In the genomic region with DNA sequence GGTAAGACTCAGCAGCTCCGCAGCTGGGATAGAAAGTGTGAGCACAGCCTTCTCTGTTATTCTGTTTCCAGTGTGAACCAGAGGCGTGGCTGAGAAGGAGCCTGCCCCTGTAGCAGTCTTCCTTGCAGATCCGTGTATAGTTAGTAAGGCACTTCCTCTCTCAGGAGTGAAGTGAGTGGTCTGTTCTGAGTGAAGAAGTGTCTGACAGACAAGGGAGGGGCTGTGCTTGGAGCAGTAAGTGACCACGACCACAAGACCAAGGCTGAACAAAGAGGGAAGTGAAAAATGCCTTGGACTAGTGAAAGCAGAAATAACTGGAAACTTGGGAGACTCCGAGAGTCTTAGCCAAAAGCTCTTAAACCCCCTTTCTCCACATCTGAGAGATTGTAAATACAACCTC, we compare ENCODE assay signal across 11 mouse cellular contexts.
DNase-seq lines count a peak whose midpoint lies in the region; ATAC-seq and TF ChIP-seq lines count a peak whose summit lies in the region.
"Had no signal": no experiment of that assay in that cellular context is flagged by ENCODE, and none has a peak within 500 bp of the region (broad histone marks: within the 10 kb centered on the region; RNA-seq: fewer than 3 reads in every experiment).

No protein-coding gene starts in this region.

- peak overlapping the region; percentile 31 for H3K27ac ChIP-seq in heart, adult 2 months
- H3K27ac ChIP-seq in lung, embryonic 14.5 days (ENCODE audit: low read depth), result no peak overlapping the region
- no peak overlapping the region for H3K27ac ChIP-seq in liver, embryonic 13.5 days
- H3K27ac ChIP-seq: forebrain, embryonic 12.5 days had no signal

- peak in 1 of 2 experiments; percentile 45 for DNase-seq in heart, adult 2 months
- DNase-seq in heart, postnatal 4 days, result no peak
- DNase-seq in lung, embryonic 14.5 days, result peak; percentile 19
- DNase-seq in lung, adult 2 months, result no peak
- DNase-seq in liver, embryonic 13.5 days, result peak; percentile 1
- no peak for DNase-seq in spleen, adult 18-20 months
- DNase-seq in right cerebral cortex, postnatal 4 days, result no peak
- DNase-seq: cerebellum, postnatal 36 days had no signal

- no peaks in the 10 kb centered on the region for H3K36me3 ChIP-seq in heart, adult 2 months (ENCODE audit: control insufficient read depth, insufficient read depth, low read length)
- no peaks in the 10 kb centered on the region for H3K36me3 ChIP-seq in lung, embryonic 14.5 days (ENCODE audit: insufficient read depth)
- no peaks in the 10 kb centered on the region for H3K36me3 ChIP-seq in liver, embryonic 13.5 days
- H3K36me3 ChIP-seq: forebrain, embryonic 12.5 days had no signal

- no peaks in the 10 kb centered on the region; the same call in 1 of the 2 replicates for H3K4me1 ChIP-seq in heart, adult 2 months (ENCODE audit: control insufficient read depth, insufficient read depth, low read length)
- H3K4me1 ChIP-seq in lung, embryonic 14.5 days (ENCODE audit: insufficient read depth), result no peaks in the 10 kb centered on the region
- no peaks in the 10 kb centered on the region for H3K4me1 ChIP-seq in lung, adult 2 months (ENCODE audit: control insufficient read depth, insufficient read depth, low read length)
- H3K4me1 ChIP-seq in liver, embryonic 13.5 days (replicated peaks), result no peaks in the 10 kb centered on the region

- WGBS in heart, adult 2 months, result 43% methylated on average over 5 of the region's 5 CpGs
- 31% methylated on average over 5 of the region's 5 CpGs for WGBS in lung, embryonic 14.5 days
- 25% methylated on average over 5 of the region's 5 CpGs for WGBS in lung, adult 2 months
- 18% methylated on average over 5 of the region's 5 CpGs for WGBS in liver, embryonic 13.5 days (ENCODE audit: insufficient replicate concordance)

- no peak for TF ChIP-seq CTCF in heart, adult 2 months (IDR thresholded peaks at IDR 0.05)
- TF ChIP-seq CTCF in lung, embryonic 14.5 days (IDR thresholded peaks at IDR 0.05; ENCODE audit: low read depth), result no peak
- TF ChIP-seq CTCF in lung, adult 2 months (IDR thresholded peaks at IDR 0.05; ENCODE audit: insufficient read depth, low read length), result no peak

- no peak overlapping the region for H3K4me2 ChIP-seq in lung, embryonic 14.5 days
- no peak overlapping the region for H3K4me2 ChIP-seq in liver, embryonic 13.5 days
- H3K4me2 ChIP-seq: forebrain, embryonic 12.5 days had no signal

- no peak overlapping the region for H3K9ac ChIP-seq in heart, adult 2 months (ENCODE audit: low read depth, low read length)
- H3K9ac ChIP-seq in lung, embryonic 14.5 days, result no peak overlapping the region
- H3K9ac ChIP-seq in liver, embryonic 13.5 days, result no peak overlapping the region
- H3K9ac ChIP-seq: forebrain, embryonic 12.5 days had no signal

- no peaks in the 10 kb centered on the region for H3K9me3 ChIP-seq in lung, embryonic 14.5 days (ENCODE audit: low read depth, low read length)
- no peaks in the 10 kb centered on the region for H3K9me3 ChIP-seq in liver, embryonic 13.5 days (replicated peaks)
- H3K9me3 ChIP-seq: forebrain, embryonic 12.5 days had no signal

- no peak overlapping the region for H3K4me3 ChIP-seq in heart, adult 2 months
- H3K4me3 ChIP-seq in lung, embryonic 14.5 days (ENCODE audit: low read depth, low read length), result no peak overlapping the region
- no peak overlapping the region for H3K4me3 ChIP-seq in lung, adult 2 months (replicated peaks; ENCODE audit: extremely low read depth, low read depth, low read length)
- no peak overlapping the region for H3K4me3 ChIP-seq in liver, embryonic 13.5 days (replicated peaks)
- H3K4me3 ChIP-seq: forebrain, embryonic 12.5 days had no signal

- intact Hi-C loops in heart, adult 2 months (cut with DNase I), result no loop called here

- no peak for TF ChIP-seq POLR2A in heart, adult 2 months (IDR thresholded peaks at IDR 0.05; ENCODE audit: insufficient read depth, low read depth, low read length)
- TF ChIP-seq POLR2A in lung, adult 2 months (IDR thresholded peaks at IDR 0.05; ENCODE audit: borderline replicate concordance, extremely low read depth, low read depth, low read length), result no peak

- no peaks in the 10 kb centered on the region for H3K79me2 ChIP-seq in heart, adult 2 months (replicated peaks; ENCODE audit: control insufficient read depth, insufficient read depth, low read length)

- no peak for TF ChIP-seq EP300 in heart, adult 2 months (IDR thresholded peaks at IDR 0.05; ENCODE audit: insufficient read depth, low read depth, low read length)

- ATAC-seq in lung, embryonic 14.5 days (ENCODE audit: insufficient read depth), result peak; percentile 65
- peak; percentile 47; the same call in 1 of the 2 replicates for ATAC-seq in liver, embryonic 13.5 days (ENCODE audit: low read depth)
- 0 out of 2 replicates have a peak, but pooled peaks have one; percentile 13 for ATAC-seq in neutrophil, adult 5-6 weeks (ENCODE audit: extremely low read depth, insufficient number of reproducible peaks, low FRiP score, poor library complexity, severe bottlenecking)
- ATAC-seq: CD4-positive, CD25-positive, alpha-beta regulatory T cell, adult 4 months had no signal

- no peaks in the 10 kb centered on the region for H3K27me3 ChIP-seq in heart, adult 2 months (ENCODE audit: control insufficient read depth, insufficient read depth, low read length)
- H3K27me3 ChIP-seq in lung, embryonic 14.5 days (ENCODE audit: insufficient read depth, low read length), result no peaks in the 10 kb centered on the region
- H3K27me3 ChIP-seq in liver, embryonic 13.5 days, result no peaks in the 10 kb centered on the region
- H3K27me3 ChIP-seq: forebrain, embryonic 12.5 days had no signal

Comparison
In these comparisons a context has a peak if more than half of its experiments do, and no peak if none do; other contexts are left out.
1. DNase-seq: peak in lung, embryonic 14.5 days (single experiment) and liver, embryonic 13.5 days (single experiment); none in heart, postnatal 4 days (single experiment), lung, adult 2 months (single experiment), spleen, adult 18-20 months (0 of 2) and right cerebral cortex, postnatal 4 days (single experiment).
2. ATAC-seq: peak in every context shown above with its lines; median percentile 65 in lung, embryonic 14.5 days; 47 in liver, embryonic 13.5 days; 13 in neutrophil, adult 5-6 weeks.